Mouse (Mus musculus) mammary gland, adult 2 months (tissue): ENCODE measurements around the gene Mageb3. TPM values are rescaled to one million over a fixed set of nuclear protein-coding genes. Genes with fewer than 3 reads are reported as not detected.

Experiments used
- polyA plus RNA-seq: library from polyadenylated mRNA; depleted of rRNA; stranded (reverse); fragments of >200 nt; gene quantifications from 2 replicates; pipeline ENCODE4 v1.2.3, GENCODE M21; 2012; ENCODE audit warnings: low replicate concordance; rRNA removed

Mageb3 gene
- not detected in 2 replicates for polyA plus RNA-seq

DNA sequence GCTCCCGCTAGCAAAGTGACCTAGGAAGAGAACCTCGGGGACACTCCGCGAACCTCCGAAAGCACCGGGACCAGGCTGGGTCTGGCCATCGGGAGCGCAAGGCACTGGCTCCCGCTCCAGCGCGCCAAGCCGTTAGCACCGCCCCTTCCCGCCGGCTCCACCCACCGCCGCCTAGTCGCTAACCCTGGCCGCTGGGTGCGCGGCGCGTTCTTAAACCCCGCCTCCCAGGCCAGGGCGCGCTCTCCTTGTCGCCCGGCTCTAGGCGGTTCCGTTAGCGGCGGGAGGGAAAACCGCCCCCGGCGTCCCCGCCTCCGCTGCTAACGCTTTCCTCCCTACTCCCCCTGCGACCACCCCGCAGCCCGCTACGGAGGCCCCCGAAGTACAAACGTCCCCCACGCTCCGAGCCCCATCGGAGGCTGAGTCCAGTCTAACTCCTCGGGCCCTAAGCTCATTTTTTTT is at the start of gene Mageb3, which contains the start of gene Ctdspl2:
Gene Mageb3 (minus strand): TSS at position 328 of the 459 bp plus-strand sequence.
Gene Ctdspl2 (plus strand): TSS at position 237 of the 459 bp plus-strand sequence.

Other genes with a start within 250 kb of the Mageb3 start
- gene Frmd5, start 149.0 kb downstream of the Mageb3 start, polyA plus RNA-seq = 0.75 and 0.90 TPM in 2 replicates
- 1.9 and 5.1 TPM in 2 replicates for gene Casc4, start 89.1 kb downstream of the Mageb3 start, polyA plus RNA-seq
- 2.9 and 6.6 TPM in 2 replicates for gene Ctdspl2, start 91 bp downstream of the Mageb3 start, polyA plus RNA-seq
- 4.8 and 6.6 TPM in 2 replicates for gene Eif3j1, start 72.5 kb upstream of the Mageb3 start, polyA plus RNA-seq
- gene Spg11, start 162.3 kb upstream of the Mageb3 start, polyA plus RNA-seq = 8.4 and 10.7 TPM in 2 replicates
- 1,914 and 2,183 TPM in 2 replicates for gene B2m, start 191.6 kb upstream of the Mageb3 start, polyA plus RNA-seq
- gene Trim69, start 204.6 kb upstream of the Mageb3 start, polyA plus RNA-seq = 0.10 and 0.11 TPM in 2 replicates
- not detected in 2 replicates for gene Patl2, start 230.1 kb upstream of the Mageb3 start, polyA plus RNA-seq
- not detected in 2 replicates for gene Terb2, start 230.2 kb upstream of the Mageb3 start, polyA plus RNA-seq